Mouse (Mus musculus) midbrain, embryonic 14.5 days (tissue): ENCODE data around the gene Cnnm3. TPM values are rescaled to one million over a fixed set of nuclear protein-coding genes. Genes with fewer than 3 reads are reported as not detected.

Source experiments
- ATAC-seq: fragments of 200-750 bp; cut with Nextera tagmentation; 2 replicates; pipeline ENCODE4 v1.8.0; 2017; ENCODE audit warnings: moderate number of reproducible peaks, moderate library complexity; ENCODE audit not compliant: low FRiP score, low TSS enrichment
- DNase-seq: peaks from one replicate; pipeline ENCODE4 v3.0.0-alpha.2; 2015
- H3K27ac ChIP-seq: fragments of 300-500 bp; sonication (generic); replicated peaks from 2 replicates; pipeline ENCODE4 v1.5.1; 2014; ENCODE audit warnings: mild to moderate bottlenecking, low read depth, low read length, moderate library complexity
- H3K27me3 ChIP-seq: fragments of 300-500 bp; sonication (generic); 2 replicates; pipeline ENCODE4 v1.6.1; 2014; ENCODE audit warnings: low read length, control low read depth, mixed read lengths; ENCODE audit not compliant: control insufficient read depth, insufficient read depth
- H3K36me3 ChIP-seq: fragments of 300-500 bp; sonication (generic); 2 replicates; pipeline ENCODE4 v1.6.1; 2014; ENCODE audit warnings: low read length, control low read depth; ENCODE audit not compliant: control insufficient read depth, insufficient read depth
- H3K4me1 ChIP-seq: fragments of 300-500 bp; sonication (generic); 2 replicates; pipeline ENCODE4 v1.6.1; 2014; ENCODE audit warnings: mild to moderate bottlenecking, antibody characterized with exemption, low read length, control low read depth; ENCODE audit not compliant: control insufficient read depth, insufficient read depth
- H3K4me2 ChIP-seq: fragments of 300-500 bp; sonication (generic); 2 replicates; pipeline ENCODE4 v1.6.1; 2014; ENCODE audit warnings: mild to moderate bottlenecking, low read length, moderate library complexity
- H3K4me3 ChIP-seq: fragments of 300-500 bp; sonication (generic); replicated peaks from 2 replicates; pipeline ENCODE4 v1.5.1; 2014; ENCODE audit warnings: low read depth, low read length
- H3K9ac ChIP-seq: fragments of 300-500 bp; sonication (generic); replicated peaks from 2 replicates; pipeline ENCODE4 v1.6.1; 2014; ENCODE audit warnings: mild to moderate bottlenecking, low read length, moderate library complexity
- H3K9me3 ChIP-seq: fragments of 300-500 bp; sonication (generic); 2 replicates; pipeline ENCODE4 v1.6.1; 2016; ENCODE audit warnings: low read length, control low read depth, mixed read lengths; ENCODE audit not compliant: control insufficient read depth
- WGBS: fragments of 180-500 bp; shearing (Covaris S2); extraction: QIAGEN DNeasy Blood & Tissue Kit; methylation state at CpG from one replicate; pipeline ENCODE4 v1.1.7; 2014; 5-methylcytosine and 5-hydroxymethylcytosine counted together
- polyA plus RNA-seq: library from polyadenylated mRNA; unstranded; fragments of >200 nt; fragmentation: Nextera tagmentation; extraction: Ambion mirVana; gene quantifications from 2 replicates; pipeline ENCODE4 v1.2.1, GENCODE M21; 2014

The Cnnm3 gene
- polyA plus RNA-seq, 1 experiment from 2014 or later, result 6.5 TPM

DNA sequence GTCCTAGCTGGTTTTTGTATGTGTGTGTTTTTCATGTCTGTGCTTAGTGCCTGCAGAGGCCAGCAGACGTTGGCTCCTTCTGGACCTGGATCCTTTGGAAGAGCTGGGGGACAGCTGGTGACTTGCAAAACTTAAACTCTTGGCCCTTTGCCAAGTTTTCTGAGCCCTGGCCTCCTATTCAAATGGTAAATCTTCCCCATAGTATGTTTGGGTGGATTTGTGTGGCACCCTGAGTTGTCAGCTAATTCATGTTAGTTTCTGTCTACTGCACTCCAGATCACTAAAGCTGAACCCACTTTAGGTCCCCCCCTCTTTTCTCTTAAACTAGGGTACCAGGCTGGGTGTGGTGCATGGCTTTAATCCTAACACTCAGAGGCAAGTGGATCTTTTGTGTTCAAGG, 16.7 kb downstream of the Cnnm3 start:
- peak; percentile 42; the same call in 1 of the 2 replicates for ATAC-seq
- Histone ChIP-seq H3K4me3 (no peak overlapping the region), H3K27ac (peak overlapping the region; percentile 66), H3K9me3 (no peaks in the 10 kb centered on the region), H3K4me1 (no peaks in the 10 kb centered on the region), H3K4me2 (no peak overlapping the region), H3K36me3 (peaks cover 31% of the 10 kb centered on the region), H3K9ac (no peak overlapping the region), H3K27me3 (no peaks in the 10 kb centered on the region)
- 3% methylated on average over 1 of the region's 1 CpGs for WGBS
- DNase-seq, result peak; percentile 84

DNA sequence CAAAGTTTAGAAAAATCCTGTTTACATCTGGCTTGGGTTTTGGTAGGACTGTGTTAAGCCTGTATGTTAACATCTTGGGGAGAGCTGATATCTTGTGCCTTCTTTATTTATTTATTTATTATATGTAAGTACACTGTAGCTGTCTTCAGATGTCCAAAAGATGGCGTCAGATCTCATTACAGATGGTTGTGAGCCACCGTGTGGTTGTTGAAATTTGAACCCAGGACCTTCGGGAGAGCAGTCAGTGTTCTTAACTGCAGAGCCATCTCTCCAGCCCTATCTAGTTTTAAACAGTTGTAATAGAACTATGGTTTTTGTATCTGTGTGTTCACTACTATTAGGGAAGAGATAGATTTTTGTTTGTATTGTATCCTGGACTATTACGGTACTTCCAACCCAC, 17.6 kb downstream of the Cnnm3 start:
- Histone ChIP-seq H3K4me2 (no peak overlapping the region), H3K9ac (no peak overlapping the region), H3K9me3 (no peaks in the 10 kb centered on the region), H3K4me1 (no peaks in the 10 kb centered on the region), H3K27me3 (no peaks in the 10 kb centered on the region), H3K27ac (no peak overlapping the region), H3K4me3 (no peak overlapping the region), H3K36me3 (peaks cover 22% of the 10 kb centered on the region)
- ATAC-seq (no peak), DNase-seq (no peak)
- WGBS, result 92% methylated on average over 4 of the region's 4 CpGs

GRCm38 (mm10) chr1:36529875-36530274, 18.2 kb downstream of the Cnnm3 start:
- WGBS, result 98% methylated on average over 4 of the region's 4 CpGs
- no peak overlapping the region for H3K4me2 ChIP-seq
- no peak overlapping the region for H3K27ac ChIP-seq
- H3K27me3 ChIP-seq, result no peaks in the 10 kb centered on the region
- H3K4me1 ChIP-seq, result no peaks in the 10 kb centered on the region
- H3K9me3 ChIP-seq, result no peaks in the 10 kb centered on the region
- no peak overlapping the region for H3K4me3 ChIP-seq
- DNase-seq, result no peak
- no peak for ATAC-seq
- peaks cover 16% of the 10 kb centered on the region for H3K36me3 ChIP-seq
- no peak overlapping the region for H3K9ac ChIP-seq

GRCm38 (mm10) chr1:36530485-36530884, 18.8 kb downstream of the Cnnm3 start:
- 87% methylated on average over 8 of the region's 8 CpGs for WGBS
- peaks cover 10% of the 10 kb centered on the region for H3K36me3 ChIP-seq
- no peak overlapping the region for H3K4me3 ChIP-seq
- ATAC-seq (no peak), DNase-seq (no peak)
- no peak overlapping the region for H3K4me2 ChIP-seq
- H3K4me1 ChIP-seq, result no peaks in the 10 kb centered on the region
- no peaks in the 10 kb centered on the region for H3K9me3 ChIP-seq
- H3K27ac ChIP-seq, result no peak overlapping the region
- no peaks in the 10 kb centered on the region for H3K27me3 ChIP-seq
- H3K9ac ChIP-seq, result no peak overlapping the region

- peaks cover 5% of the 10 kb centered on the region for H3K36me3 ChIP-seq
- WGBS, result 91% methylated on average over 7 of the region's 7 CpGs
- no peak overlapping the region for H3K4me3 ChIP-seq
- DNase-seq (no peak), ATAC-seq (no peak)
- no peaks in the 10 kb centered on the region for H3K27me3 ChIP-seq
- no peak overlapping the region for H3K27ac ChIP-seq
- no peak overlapping the region for H3K9ac ChIP-seq
- H3K4me2 ChIP-seq, result no peak overlapping the region
- H3K9me3 ChIP-seq, result no peaks in the 10 kb centered on the region
- no peaks in the 10 kb centered on the region for H3K4me1 ChIP-seq
Observed at GRCm38 (mm10) chr1:36530962-36531361, 19.3 kb downstream of the Cnnm3 start.

GRCm38 (mm10) chr1:36531461-36531860, 19.8 kb downstream of the Cnnm3 start:
- no peak for ATAC-seq
- no peaks in the 10 kb centered on the region for H3K4me1 ChIP-seq
- no peak overlapping the region for H3K27ac ChIP-seq
- 0 out of 2 replicates have a peak, but pooled peaks cover 2% of the 10 kb centered on the region for H3K36me3 ChIP-seq
- H3K27me3 ChIP-seq, result no peaks in the 10 kb centered on the region
- DNase-seq, result no peak
- no peak overlapping the region for H3K4me3 ChIP-seq
- 95% methylated on average over 12 of the region's 12 CpGs for WGBS
- H3K4me2 ChIP-seq, result no peak overlapping the region
- H3K9ac ChIP-seq, result no peak overlapping the region
- H3K9me3 ChIP-seq, result no peaks in the 10 kb centered on the region

DNA sequence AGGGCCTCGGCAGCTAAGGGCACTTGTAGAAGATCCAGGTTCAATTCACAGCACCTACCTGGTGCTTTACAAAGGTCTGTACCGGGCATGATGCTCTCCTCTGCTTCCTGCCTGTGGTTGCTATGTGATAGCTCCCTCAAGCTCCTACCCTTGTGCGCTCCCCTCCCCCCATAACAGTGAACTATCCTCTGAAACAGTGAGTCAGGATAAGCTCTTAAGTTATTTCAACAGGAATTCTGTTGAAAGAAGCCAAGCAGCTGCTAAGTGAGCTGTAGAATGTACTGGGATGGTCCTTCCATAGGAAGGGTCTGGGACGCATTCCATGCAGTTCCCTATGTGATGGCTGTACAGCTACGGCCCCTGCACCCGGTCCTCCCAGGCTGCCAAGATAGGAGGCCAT, 21.9 kb downstream of the Cnnm3 start:
- Histone ChIP-seq H3K27me3 (no peaks in the 10 kb centered on the region), H3K4me1 (no peaks in the 10 kb centered on the region), H3K4me3 (no peak overlapping the region), H3K36me3 (peaks cover 6% of the 10 kb centered on the region), H3K4me2 (no peak overlapping the region), H3K9me3 (no peaks in the 10 kb centered on the region), H3K27ac (no peak overlapping the region), H3K9ac (no peak overlapping the region)
- no peak for ATAC-seq
- 86% methylated on average over 6 of the region's 6 CpGs for WGBS
- no peak for DNase-seq

- H3K9me3 ChIP-seq, result no peaks in the 10 kb centered on the region
- no peaks in the 10 kb centered on the region for H3K4me1 ChIP-seq
- no peak for ATAC-seq
- H3K4me2 ChIP-seq, result no peak overlapping the region
- no peak for DNase-seq
- 81% methylated on average over 6 of the region's 6 CpGs for WGBS
- no peak overlapping the region for H3K4me3 ChIP-seq
- no peaks in the 10 kb centered on the region for H3K27me3 ChIP-seq
- no peak overlapping the region for H3K9ac ChIP-seq
- no peak overlapping the region for H3K27ac ChIP-seq
- peaks cover 17% of the 10 kb centered on the region for H3K36me3 ChIP-seq
Observed at GRCm38 (mm10) chr1:36534595-36535058, 23.0 kb downstream of the Cnnm3 start.

- no peak overlapping the region for H3K4me2 ChIP-seq
- H3K27me3 ChIP-seq, result no peaks in the 10 kb centered on the region
- H3K27ac ChIP-seq, result no peak overlapping the region
- H3K36me3 ChIP-seq, result peaks cover 25% of the 10 kb centered on the region
- 90% methylated on average over 11 of the region's 11 CpGs for WGBS
- H3K4me1 ChIP-seq, result no peaks in the 10 kb centered on the region
- ATAC-seq, result no peak
- DNase-seq, result no peak
- no peak overlapping the region for H3K4me3 ChIP-seq
- no peaks in the 10 kb centered on the region for H3K9me3 ChIP-seq
- H3K9ac ChIP-seq, result no peak overlapping the region
Observed at GRCm38 (mm10) chr1:36535477-36536396, 24.1 kb downstream of the Cnnm3 start.
